Mouse (Mus musculus) megakaryocyte, embryonic 14.5 days (primary cell): ENCODE results near the gene Pex7.

Experiments
- FLI1 ChIP-seq: IDR thresholded peaks from 2 replicates; pipeline ENCODE4 v1.6.1; 2012; ENCODE audit warnings: low read length, inconsistent platforms, mixed read lengths
- GATA1 ChIP-seq: IDR thresholded peaks from 3 replicates; pipeline ENCODE4 v1.6.1; 2012; ENCODE audit warnings: mixed read lengths, low read length, inconsistent platforms, borderline replicate concordance

DNA sequence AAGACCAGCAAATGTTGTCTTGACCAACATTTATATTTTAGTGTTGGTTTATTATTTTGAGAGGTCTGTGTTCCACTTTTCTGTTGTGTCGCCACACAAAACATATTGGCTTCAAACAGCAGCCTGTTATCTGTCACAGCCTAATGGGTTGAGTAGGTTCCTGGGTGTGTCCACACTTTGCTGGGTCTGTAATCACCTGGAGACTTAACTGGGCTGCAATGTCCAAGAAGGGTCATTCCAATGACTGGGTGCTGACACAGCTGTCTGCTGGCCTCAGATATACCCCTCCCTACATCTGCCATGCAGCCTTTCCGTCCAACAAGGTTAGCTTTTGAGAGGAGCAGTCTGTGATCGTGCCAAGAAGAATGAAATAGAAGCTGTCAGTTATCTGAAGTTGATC, 47.1 kb upstream of the Pex7 start:
- no peak for TF ChIP-seq GATA1
- TF ChIP-seq FLI1: no peak
